Mouse (Mus musculus): ENCODE results near the gene Arhgap30.
A peak's percentile ranks its signal among the peaks of the same experiment; 100 is the strongest.

Arhgap30 gene

DNA sequence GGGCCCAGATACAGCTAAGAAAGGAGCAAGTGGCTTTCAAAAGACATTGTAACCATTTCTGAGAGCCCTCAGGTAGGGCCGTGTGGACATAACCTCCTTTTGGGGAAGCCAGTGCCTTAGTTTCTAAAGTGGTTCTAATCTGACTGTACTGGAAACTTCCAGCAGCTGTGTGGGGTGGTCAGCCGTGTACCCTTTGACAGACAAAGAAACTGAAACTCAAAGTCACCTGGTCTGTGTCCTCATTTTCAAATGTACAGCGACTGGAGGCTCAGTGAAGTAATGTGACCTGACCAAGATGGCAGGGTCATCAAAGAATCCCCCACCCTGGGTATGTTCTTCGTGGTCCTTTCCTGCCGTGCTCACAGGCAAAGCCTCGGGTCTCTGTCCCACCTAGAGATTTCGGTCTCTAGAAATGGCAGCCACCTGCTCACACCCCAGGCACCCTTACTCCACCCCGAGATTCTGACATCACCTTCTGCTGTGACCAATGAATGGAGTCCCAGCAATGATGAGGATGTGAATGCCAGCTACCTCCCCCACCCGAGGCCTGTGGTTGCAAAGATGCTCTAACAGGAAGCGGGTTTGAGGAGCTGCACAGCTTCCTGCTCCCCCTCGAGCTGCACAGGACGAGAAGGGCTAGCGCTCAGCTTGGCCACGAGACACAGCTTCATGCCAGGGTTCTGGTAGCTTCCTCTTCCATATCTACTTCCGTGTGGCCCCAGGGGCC is at the start of gene Arhgap30:
TSS of gene Arhgap30 (plus strand) at position 579 of the 727 bp plus-strand sequence.
- peak; percentile 46 for DNase-seq

GRCm38 (mm10) chr1:171342262-171343207 is 46.2 kb upstream of the Arhgap30 start:
- DNase-seq: peak; percentile 82

- DNase-seq: peak; percentile 86
Measured at GRCm38 (mm10) chr1:171343922-171344677, 44.7 kb upstream of the Arhgap30 start.

GRCm38 (mm10) chr1:171344715-171345114 is 44.0 kb upstream of the Arhgap30 start:
- DNase-seq: peak; percentile 70

GRCm38 (mm10) chr1:171345225-171346094 is 43.3 kb upstream of the Arhgap30 start, which contains the start of the genes Nit1 and Pfdn2:
Gene Nit1, minus strand, starts transcription at chr1:171345646.
Gene Pfdn2, plus strand, starts transcription at chr1:171345670.
- peak; percentile 93 for DNase-seq

DNA sequence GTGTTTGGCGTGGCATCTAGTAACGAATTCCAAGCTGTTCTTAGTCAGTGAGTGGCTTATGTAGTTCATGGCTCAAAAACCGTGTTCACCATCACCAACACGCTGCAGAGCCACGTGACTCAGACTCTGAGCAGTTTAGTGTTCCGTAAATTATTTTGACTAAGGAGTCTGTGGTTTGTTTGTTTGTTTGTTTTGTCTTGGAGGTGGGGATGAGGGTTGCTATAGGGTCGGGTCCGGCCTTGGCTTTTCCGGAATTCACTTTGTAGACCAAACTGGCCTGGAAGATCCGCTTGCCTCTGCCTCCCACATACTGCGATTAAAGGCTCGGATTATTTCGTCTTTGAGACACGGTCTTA is 42.7 kb upstream of the Arhgap30 start:
- peak; percentile 19 for DNase-seq

DNA sequence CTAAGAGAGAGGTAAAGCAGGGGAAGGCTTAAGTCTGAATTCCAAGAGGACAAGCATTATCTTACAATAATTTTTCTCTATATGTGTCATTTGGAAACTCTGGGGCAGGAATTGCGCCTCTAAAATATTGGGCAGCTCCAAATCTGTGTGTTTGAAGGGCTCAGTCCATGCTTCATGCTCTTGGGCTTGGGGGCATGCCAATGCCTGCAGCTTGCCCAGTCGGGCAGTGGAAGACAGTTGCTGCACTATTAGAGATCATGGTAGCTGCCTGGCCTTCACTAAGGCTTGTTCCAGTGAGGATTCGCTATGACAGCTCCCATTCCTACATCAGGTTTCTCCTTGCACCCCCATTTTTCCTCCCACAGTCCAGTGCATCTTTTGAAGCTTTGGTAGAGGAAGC is 40.1 kb upstream of the Arhgap30 start:
- DNase-seq: no peak

GRCm38 (mm10) chr1:171349210-171349609 is 39.5 kb upstream of the Arhgap30 start:
- DNase-seq: no peak

DNA sequence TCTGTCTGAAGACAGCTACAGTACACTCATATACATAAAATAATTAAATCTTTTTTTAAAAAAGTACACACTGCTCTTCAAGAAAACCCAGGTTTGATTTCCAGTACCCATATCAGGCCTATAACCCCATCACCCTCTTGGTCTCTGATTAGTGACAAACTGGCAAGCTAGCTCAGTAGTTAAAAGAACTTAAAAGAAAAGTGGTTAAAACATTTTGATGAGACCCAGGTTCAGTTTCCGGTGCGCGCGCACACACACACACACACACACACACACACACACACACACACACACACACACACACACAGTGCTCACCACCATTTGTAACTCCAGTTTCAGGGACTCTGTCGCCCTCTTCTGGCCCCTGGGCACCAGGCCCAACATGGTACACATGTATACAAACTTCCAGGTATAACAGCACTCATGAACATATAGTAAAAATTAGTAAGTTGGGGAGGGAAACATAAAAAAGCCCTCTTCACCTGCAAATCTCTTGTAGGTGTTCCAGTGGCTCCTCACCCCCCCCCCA is 32.9 kb upstream of the Arhgap30 start:
- DNase-seq: no peak

- DNase-seq: no peak
Measured at GRCm38 (mm10) chr1:171356814-171357213, 31.9 kb upstream of the Arhgap30 start.

DNA sequence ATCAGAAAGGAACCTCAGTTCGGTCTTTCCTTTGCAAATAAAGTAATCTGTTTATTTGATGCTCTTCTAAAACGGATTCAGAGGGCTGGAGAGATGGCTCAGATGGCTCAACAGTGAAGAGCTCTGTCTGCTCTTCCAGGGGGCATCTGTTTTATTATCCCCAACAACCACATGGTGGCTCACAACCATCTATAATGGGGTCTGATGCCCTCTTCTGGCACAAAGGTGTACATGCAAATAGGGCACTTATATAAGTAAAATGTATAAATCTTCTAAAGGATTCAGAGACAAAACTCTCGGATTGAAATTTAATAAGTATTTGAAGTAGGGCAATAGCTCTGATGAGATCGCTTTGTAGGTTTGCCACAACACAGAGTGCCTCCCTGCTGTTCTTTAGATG is 30.3 kb upstream of the Arhgap30 start:
- DNase-seq: no peak

GRCm38 (mm10) chr1:171360253-171360652 is 28.5 kb upstream of the Arhgap30 start:
- DNase-seq: no peak

DNA sequence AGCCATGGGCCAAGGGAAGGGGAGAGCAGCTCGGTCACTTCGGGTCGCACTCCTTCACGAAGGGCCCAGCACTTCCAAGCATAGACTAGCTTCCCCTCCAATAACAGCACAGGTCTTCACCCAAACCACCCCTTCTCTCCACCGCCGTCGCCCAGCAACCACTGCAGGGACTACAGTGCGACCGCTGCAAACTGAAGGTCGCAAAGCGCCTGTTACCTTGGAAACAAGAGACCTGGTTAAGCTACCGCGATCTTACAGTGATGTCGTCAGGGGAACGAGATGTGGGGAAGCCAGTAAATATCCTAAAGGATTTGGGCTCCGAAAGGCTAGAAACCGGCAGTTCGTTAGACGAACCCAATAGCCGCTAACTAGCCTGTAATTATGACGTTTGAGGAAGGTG is 28.1 kb upstream of the Arhgap30 start, which contains the start of gene Klhdc9:
TSS of gene Klhdc9 (minus strand) at position 143 of the 400 bp plus-strand sequence.
- peak; percentile 95 for DNase-seq

DNA sequence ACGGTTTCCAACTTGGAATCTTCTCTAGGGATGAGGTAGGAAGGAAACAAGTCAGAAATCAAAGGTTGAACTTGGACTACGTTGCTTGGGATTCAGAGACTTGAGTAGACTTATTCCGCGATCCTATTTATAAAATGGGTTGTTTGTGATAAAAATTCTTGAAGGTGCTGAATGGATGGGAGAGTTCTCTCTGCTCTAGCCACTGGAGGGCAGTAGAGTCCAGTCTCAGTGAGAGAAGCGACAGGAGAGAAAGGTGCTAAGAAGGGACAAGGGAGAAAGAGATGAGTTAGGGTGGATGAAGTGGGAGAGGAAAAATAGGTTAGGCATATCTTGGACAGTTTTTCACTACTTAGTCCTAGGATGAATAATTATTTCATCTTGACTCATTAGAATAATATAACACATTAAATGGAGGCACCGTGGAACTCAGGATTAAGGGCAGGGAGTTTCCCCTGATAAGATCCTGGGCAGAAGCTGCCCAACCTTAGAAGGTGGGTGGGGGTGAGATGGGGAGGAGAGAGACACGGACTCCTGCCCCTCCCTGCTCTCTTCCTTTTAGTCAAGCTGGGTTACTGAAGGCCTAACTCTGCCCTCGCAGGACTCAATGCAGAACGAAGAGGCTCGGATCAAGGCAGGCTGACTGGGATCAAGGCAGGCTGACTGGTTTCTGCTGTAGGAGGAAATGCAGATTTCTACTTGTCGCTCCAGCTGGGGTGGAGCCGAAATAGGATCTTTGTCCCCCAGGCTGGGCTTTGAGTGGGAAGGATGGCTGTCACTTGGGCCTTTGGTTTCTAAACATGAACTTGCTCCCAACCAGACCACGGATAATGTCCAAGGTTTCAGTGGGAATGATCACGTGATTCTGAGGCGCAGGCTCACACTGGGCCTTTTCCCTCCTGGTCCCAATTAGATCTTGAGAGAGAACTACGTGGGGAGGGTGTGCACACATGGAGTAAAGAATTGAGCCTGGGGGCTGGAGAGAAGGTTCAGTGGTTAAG is 27.3 kb upstream of the Arhgap30 start:
- peak; percentile 80 for DNase-seq

DNA sequence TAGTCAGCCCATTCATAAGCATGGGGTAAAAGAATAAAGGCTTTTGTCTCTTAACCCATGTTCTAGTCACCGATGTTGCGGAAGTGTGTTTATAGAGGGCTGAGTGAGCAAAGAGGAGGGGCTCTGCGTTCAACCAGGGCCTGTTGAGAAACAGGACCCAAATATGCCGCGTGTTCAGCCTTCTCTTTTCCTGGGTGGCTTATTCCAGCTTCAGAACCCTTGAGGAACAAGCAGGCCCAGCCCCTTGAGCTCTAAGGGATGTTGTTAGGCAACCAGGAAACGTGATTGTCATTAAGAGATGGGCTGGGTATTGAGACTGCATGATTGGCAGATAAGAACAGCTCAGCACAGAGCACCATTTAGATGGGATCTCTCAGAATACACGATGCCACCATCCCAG is 22.8 kb upstream of the Arhgap30 start:
- no peak for DNase-seq

DNA sequence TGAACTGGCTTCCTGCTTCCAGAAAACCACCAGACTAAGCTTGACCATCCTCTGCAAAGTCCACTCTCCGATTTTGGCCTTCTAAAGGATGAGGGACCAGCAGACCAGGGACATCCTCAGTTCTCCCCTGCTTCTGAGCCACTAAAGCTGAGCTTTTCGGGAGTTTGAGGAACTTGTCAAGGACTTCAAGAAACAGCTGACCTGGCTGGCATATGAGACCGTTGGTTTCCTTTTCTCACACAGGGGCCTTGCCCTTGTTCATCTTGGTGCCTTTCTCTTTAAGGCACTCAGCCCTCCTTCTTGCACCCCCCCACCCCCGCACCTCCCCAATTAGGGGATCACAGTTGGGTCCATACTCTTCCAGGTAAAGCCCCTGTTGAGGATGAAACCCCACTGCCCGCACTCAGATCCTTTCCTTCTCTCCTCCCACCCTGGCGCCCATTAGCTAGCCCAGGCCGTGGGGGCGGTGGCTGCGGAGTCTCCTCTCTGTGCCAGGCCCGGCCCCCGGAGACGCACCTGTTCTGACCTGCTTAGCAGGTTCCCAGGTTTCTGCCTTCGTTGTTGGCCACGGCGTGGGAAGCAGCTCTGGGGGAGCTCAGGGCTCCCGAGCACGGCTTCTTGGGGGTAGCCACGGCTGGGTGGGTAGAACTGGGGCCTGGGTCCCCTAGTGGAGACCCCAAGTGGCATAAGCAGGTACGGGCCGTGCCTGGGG is 18.8 kb upstream of the Arhgap30 start, which contains the start of gene Nectin4:
TSS of gene Nectin4 (plus strand) at position 255 of the 712 bp plus-strand sequence.
- peak; percentile 43 for DNase-seq

DNA sequence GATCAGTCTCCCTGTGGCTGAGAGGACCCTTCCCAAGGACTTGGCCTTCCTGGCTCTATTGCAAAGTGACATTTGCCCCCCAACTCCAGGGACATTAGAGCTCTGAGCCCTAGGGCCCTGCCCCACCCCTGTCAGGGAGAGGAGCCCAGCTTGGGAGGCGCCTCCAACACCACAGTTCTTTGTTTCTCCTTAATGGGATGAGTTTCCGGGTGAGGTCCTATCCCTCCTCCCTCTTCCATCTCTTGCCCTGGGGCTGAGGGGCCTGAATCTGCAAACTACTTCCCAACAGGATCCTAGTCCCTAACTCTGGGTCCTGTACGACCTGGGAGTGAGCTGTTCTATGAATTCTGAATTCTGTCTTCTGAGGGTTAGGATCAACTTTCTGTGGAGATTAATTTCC is 15.9 kb upstream of the Arhgap30 start:
- no peak for DNase-seq

- DNase-seq: no peak
Measured at GRCm38 (mm10) chr1:171373946-171374345, 14.8 kb upstream of the Arhgap30 start.

- no peak for DNase-seq
Measured at GRCm38 (mm10) chr1:171375646-171376097, 13.1 kb upstream of the Arhgap30 start.

Data from kidney, adult 9 months (tissue).